ENCODE assay signal across 9 mouse cellular contexts in the genomic region with DNA sequence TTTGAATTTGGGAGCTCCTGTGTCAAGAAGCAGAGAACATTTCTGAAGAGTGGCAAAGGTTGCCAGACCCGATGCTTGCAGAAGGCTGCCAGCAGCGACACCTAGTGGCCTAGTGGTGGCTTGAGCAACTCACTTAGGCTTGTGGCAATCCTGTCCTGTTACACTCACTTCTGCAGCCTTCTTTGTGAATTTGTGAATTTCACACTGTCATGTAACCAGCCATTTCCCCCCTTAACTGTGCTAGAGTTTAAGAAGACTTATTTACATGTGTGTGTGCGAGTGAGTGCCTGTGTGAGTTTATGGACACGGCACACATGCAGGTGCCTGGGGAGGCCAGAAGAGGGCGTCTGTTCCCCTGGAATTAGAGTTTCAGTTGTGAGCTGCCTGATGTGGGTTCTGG. TPM values are rescaled to one million over a fixed set of nuclear protein-coding genes. Genes with fewer than 3 reads are reported as not detected.
DNase-seq lines count a peak whose midpoint lies in the region; ATAC-seq lines count a peak whose summit lies in the region.
"Had no signal": no experiment of that assay in that cellular context is flagged by ENCODE, and none has a peak within 500 bp of the region (broad histone marks: within the 10 kb centered on the region; RNA-seq: fewer than 3 reads in every experiment).

No protein-coding gene starts in this region.

- no peaks in the 10 kb centered on the region for H3K36me3 ChIP-seq in forebrain, embryonic 10.5 days (replicated peaks)
- no peaks in the 10 kb centered on the region for H3K36me3 ChIP-seq in forebrain, embryonic 12.5 days (replicated peaks)

- no peak overlapping the region for H3K9ac ChIP-seq in forebrain, embryonic 12.5 days

- no peak overlapping the region for H3K4me2 ChIP-seq in forebrain, embryonic 12.5 days

- H3K27ac ChIP-seq in forebrain, embryonic 10.5 days, result no peak overlapping the region
- H3K27ac ChIP-seq in forebrain, embryonic 12.5 days, result no peak overlapping the region
- H3K27ac ChIP-seq: macrophage had no signal

- H3K4me3 ChIP-seq in forebrain, embryonic 10.5 days, result no peak overlapping the region
- no peak overlapping the region for H3K4me3 ChIP-seq in forebrain, embryonic 12.5 days (replicated peaks)

- H3K27me3 ChIP-seq in forebrain, embryonic 10.5 days (ENCODE audit: poor library complexity, severe bottlenecking), result no peaks in the 10 kb centered on the region
- H3K27me3 ChIP-seq in forebrain, embryonic 12.5 days, result no peaks in the 10 kb centered on the region

- peaks cover 4% of the 10 kb centered on the region for H3K4me1 ChIP-seq in forebrain, embryonic 10.5 days
- no peaks in the 10 kb centered on the region for H3K4me1 ChIP-seq in forebrain, embryonic 12.5 days

- DNase-seq in forebrain, embryonic 10.5 days (ENCODE audit: extremely low spot score, low spot score), result peak; percentile 79
- peak; percentile 95 for DNase-seq in adipocyte (ENCODE audit: low spot score)
- peak; percentile 86 to 88 for DNase-seq in cerebellum, postnatal 36 days
- DNase-seq in heart, adult 8-10 months (ENCODE audit: low spot score), result peak; percentile 75
- DNase-seq in layer of hippocampus, adult 9-11 months, result peak; percentile 44
- peak; percentile 46 to 72 for DNase-seq in spleen, postnatal 14 days (ENCODE audit: low spot score in 2 of 2)

- ATAC-seq in forebrain, embryonic 12.5 days (ENCODE audit: low FRiP score), result no peak
- peak; percentile 90 for ATAC-seq in megakaryocyte progenitor cell, adult 5-6 weeks (replicated peaks; ENCODE audit: poor library complexity)

- WGBS in forebrain, embryonic 10.5 days, result 36% methylated on average over 5 of the region's 5 CpGs
- 41% methylated on average over 5 of the region's 5 CpGs for WGBS in forebrain, embryonic 12.5 days

- no peaks in the 10 kb centered on the region for H3K9me3 ChIP-seq in forebrain, embryonic 10.5 days
- H3K9me3 ChIP-seq in forebrain, embryonic 12.5 days, result no peaks in the 10 kb centered on the region

RNA-seq across cellular contexts. Expression of a gene that starts 10.9 kb away (rescaled TPM):
- polyA plus RNA-seq in forebrain, embryonic 10.5 days (2016; fragmentation: Nextera tagmentation; extraction: Ambion mirVana), result 0.79 and 1.2 TPM in 2 replicates
- polyA plus RNA-seq in forebrain, embryonic 12.5 days (2016; fragmentation: Nextera tagmentation; extraction: Ambion mirVana), result 1.5 and 2.5 TPM in 2 replicates
- total RNA-seq in heart, adult 8-10 months (2022), result 1 to 10 TPM in 1 of 4 experiments, under 1 TPM in 3; 0.38 to 2.8 (median 0.68) TPM
- not detected in 2 replicates for total RNA-seq in megakaryocyte progenitor cell, adult 5-6 weeks (2015)
- total RNA-seq in megakaryocyte progenitor cell, adult 5-6 weeks (2017), result not detected in 2 replicates
- polyA plus RNA-seq: macrophage had no signal

RNA-seq across cellular contexts. Expression of a gene that starts 19.2 kb away (rescaled TPM):
- 14.6 and 16.1 TPM in 2 replicates for polyA plus RNA-seq in forebrain, embryonic 10.5 days (2016; fragmentation: Nextera tagmentation; extraction: Ambion mirVana)
- 14.3 and 14.4 TPM in 2 replicates for polyA plus RNA-seq in forebrain, embryonic 12.5 days (2016; fragmentation: Nextera tagmentation; extraction: Ambion mirVana)
- 1 to 10 TPM; 2.5 to 3.6 (median 3.4) TPM for total RNA-seq in heart, adult 8-10 months (2022)
- 4.4 and 7.0 TPM in 2 replicates for total RNA-seq in megakaryocyte progenitor cell, adult 5-6 weeks (2015)
- 2.5 and 4.6 TPM in 2 replicates for total RNA-seq in megakaryocyte progenitor cell, adult 5-6 weeks (2017)

RNA-seq across cellular contexts. Expression of a gene that starts 27.9 kb away (rescaled TPM):
- 4.5 and 4.7 TPM in 2 replicates for polyA plus RNA-seq in forebrain, embryonic 10.5 days (2016; fragmentation: Nextera tagmentation; extraction: Ambion mirVana)
- 5.7 and 5.9 TPM in 2 replicates for polyA plus RNA-seq in forebrain, embryonic 12.5 days (2016; fragmentation: Nextera tagmentation; extraction: Ambion mirVana)
- total RNA-seq in heart, adult 8-10 months (2022), result 10 to 100 TPM in 3 of 4 experiments, 1 to 10 TPM in 1; 5.9 to 22.0 (median 17.3) TPM
- total RNA-seq in megakaryocyte progenitor cell, adult 5-6 weeks (2015), result 0.17 TPM in 1 of 2 replicates, not detected in the other
- not detected in 2 replicates for total RNA-seq in megakaryocyte progenitor cell, adult 5-6 weeks (2017)
- polyA plus RNA-seq: macrophage had no signal

RNA-seq across cellular contexts. Expression of a gene that starts 36.0 kb away (rescaled TPM):
- 227 TPM in 2 replicates for polyA plus RNA-seq in forebrain, embryonic 10.5 days (2016; fragmentation: Nextera tagmentation; extraction: Ambion mirVana)
- polyA plus RNA-seq in forebrain, embryonic 12.5 days (2016; fragmentation: Nextera tagmentation; extraction: Ambion mirVana), result 203 and 215 TPM in 2 replicates
- 10 to 100 TPM; 22.2 to 31.6 (median 29.0) TPM for total RNA-seq in heart, adult 8-10 months (2022)
- 73.4 and 77.3 TPM in 2 replicates for total RNA-seq in megakaryocyte progenitor cell, adult 5-6 weeks (2015)
- 24.4 and 31.2 TPM in 2 replicates for total RNA-seq in megakaryocyte progenitor cell, adult 5-6 weeks (2017)

RNA-seq across cellular contexts. Expression of a gene that starts 37.9 kb away (rescaled TPM):
- polyA plus RNA-seq in forebrain, embryonic 10.5 days (2016; fragmentation: Nextera tagmentation; extraction: Ambion mirVana), result 7.9 and 10.1 TPM in 2 replicates
- polyA plus RNA-seq in forebrain, embryonic 12.5 days (2016; fragmentation: Nextera tagmentation; extraction: Ambion mirVana), result 9.4 and 11.2 TPM in 2 replicates
- total RNA-seq in heart, adult 8-10 months (2022), result 1 to 10 TPM; 1.2 to 2.7 (median 2.4) TPM
- 3.4 and 4.1 TPM in 2 replicates for total RNA-seq in megakaryocyte progenitor cell, adult 5-6 weeks (2015)
- total RNA-seq in megakaryocyte progenitor cell, adult 5-6 weeks (2017), result 0.10 and 2.4 TPM in 2 replicates

Comparison
In these comparisons a context has a peak if more than half of its experiments do, and no peak if none do; other contexts are left out.
1. DNase-seq: peak in every context shown above with its lines; median percentile 95 in adipocyte; 87 in cerebellum, postnatal 36 days; 79 in forebrain, embryonic 10.5 days; 75 in heart, adult 8-10 months; 59 in spleen, postnatal 14 days; 44 in layer of hippocampus, adult 9-11 months.
2. RNA of a gene that starts 27.9 kb away (total RNA-seq): 5.9 to 22.0 TPM in heart, adult 8-10 months; 0.17 TPM in megakaryocyte progenitor cell, adult 5-6 weeks; every median in the first group is over 4 times any median in the second.